Mouse (Mus musculus) lung, postnatal 14 days (tissue): ENCODE data around the gene Vmn1r88.

Experiments
- DNase-seq: peaks from one replicate; pipeline ENCODE4 v3.0.0; 2021

Vmn1r88 gene

DNA sequence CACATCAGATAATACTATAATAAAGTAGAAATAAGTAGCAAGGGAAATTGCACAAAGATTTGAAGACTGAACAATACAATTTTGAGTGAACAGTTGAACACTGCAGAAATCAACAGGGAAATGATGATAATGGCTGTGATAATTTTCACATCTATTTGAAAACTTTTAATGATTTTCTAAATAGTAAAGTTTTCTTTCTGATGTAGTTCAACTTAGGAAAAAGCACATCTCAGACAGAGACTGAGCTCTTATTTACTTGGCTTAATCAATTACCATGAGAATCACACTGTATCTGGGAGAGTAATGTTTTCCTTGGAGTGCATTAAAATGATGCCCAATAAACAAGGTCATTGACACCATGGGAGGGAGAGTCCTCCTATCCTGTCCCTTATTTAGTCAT, at the start of gene Vmn1r88:
Vmn1r88 (plus strand) TSS at position 301 of the 400 bp plus-strand sequence.
- no peak for DNase-seq

DNA sequence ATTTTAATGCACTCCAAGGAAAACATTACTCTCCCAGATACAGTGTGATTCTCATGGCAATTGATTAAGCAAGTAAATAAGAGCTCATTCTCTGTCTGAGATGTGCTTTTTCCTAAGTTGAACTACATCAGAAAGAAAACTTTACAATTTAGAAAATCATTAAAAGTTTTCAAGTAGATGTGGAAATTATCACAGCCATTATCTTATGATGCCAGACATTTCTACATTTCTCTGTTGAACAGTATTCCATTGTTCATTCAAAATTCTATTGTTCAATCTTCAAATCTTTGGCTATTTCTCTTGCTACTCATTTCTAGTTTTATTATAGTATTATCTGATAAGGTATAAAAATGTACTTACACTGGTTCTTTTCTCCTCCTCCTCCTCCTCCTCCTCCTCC, 39.6 kb upstream of the Vmn1r88 start, which contains the start of gene Vmn1r86:
Vmn1r86 (minus strand) TSS at position 101 of the 400 bp plus-strand sequence.
- DNase-seq, result no peak

DNA sequence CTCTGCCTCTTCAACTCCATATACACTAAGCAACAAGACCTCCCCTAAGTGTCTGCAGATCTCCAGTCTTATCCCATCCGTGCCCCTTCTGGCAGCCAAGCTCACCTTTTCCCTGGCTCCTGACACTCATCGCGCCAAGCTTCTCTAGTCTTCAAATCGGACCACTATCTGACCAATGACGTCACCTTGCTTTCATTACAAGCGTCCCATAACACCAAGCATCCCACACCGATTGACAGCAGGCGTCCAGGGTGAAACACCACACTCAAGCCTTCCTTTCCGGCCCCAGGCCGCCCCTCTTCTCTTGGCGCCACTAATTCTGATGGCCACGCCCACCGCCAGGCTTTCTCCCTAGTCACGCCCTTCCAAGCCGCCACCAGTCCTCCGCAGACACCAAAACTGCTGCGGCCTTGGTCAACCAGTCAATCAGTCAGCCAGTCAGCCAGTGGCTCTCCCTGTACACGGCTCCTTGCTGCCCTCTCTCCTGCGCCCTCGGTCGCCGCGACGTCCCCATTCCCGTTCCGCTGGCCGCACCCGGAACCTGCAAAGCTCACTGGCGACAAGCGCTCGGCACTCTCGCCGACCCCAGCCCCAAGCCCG, 35.7 kb upstream of the Vmn1r88 start:
- peak; percentile 1 for DNase-seq

DNA sequence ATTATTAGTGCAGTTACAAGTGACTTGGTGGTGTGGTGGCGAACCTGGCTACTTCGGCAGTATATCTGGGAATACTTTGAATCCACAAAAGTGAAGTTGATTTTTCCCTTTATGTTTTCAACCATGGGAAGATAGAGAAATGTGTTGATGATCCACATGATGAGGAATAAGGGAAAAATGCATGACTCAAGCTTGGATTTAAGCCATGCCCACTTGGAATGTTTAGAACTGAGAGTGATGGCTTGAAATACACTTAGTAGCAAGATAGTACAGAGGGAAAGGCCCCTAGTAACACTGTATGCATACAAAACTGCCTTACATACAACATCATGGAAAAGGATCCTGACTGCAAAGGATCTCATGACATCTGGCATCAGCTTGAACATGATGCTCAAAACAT, 27.5 kb upstream of the Vmn1r88 start:
- DNase-seq, result no peak

DNA sequence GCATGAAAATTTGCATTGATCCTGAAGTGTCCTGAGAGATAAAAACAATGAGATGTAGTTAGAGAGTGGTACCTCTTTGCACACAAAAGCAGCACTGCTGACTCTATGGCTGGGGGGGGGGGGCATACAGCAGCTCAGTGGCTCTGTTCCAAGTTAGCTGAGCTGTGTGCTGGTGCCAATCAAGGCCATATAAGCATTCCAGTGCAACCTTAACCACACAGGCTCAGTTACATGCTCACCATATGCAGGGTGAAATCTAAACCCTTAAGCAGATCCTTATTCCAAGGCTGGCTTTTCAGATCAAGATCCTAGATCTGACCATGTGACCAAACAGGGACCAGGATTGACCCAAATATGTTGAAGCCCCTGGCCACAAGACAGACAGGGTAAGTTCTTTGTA, 22.0 kb upstream of the Vmn1r88 start:
- no peak for DNase-seq

DNA sequence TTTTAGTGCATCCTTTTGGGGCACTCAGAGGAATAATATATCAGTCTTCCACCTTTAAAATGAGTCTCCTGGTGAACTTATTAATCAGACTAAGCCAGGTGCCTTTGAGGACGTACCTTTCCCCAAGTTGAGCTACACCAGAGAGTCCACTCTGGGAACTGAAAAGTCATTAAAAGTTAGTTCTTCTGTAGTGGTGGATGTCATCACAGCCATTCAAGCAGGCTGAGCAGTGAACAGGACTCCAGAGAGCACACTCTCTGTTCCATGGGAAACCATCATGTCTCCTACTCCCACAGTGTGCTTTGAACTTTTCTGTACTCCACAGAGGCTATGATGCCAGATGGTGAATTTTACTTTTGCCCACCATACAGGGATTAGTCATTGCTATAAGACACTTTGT, 19.3 kb upstream of the Vmn1r88 start, which contains the start of gene Vmn1r87:
Vmn1r87 (minus strand) TSS at position 101 of the 400 bp plus-strand sequence.
- DNase-seq, result no peak

DNA sequence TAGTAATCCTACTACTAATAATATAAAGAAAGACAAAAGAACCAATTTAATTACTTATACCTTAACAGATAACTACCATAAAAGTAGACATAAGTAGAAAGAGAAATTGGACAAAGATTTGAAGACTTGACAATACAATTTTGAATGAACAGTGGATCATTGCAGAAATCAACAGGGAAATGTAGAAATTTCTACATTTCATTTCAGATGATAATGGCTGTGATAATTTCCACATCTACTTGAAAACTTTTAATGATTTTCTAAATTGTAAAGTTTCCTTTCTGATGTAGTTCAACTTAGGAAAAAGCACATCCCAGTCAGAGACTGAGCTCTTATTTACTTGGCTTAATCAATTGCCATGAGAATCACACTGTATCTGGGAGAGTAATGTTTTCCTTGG, 53.4 kb downstream of the Vmn1r88 start, which contains the start of gene Vmn1r89:
Vmn1r89 (plus strand) TSS at position 301 of the 400 bp plus-strand sequence.
- no peak for DNase-seq
